Mouse (Mus musculus): ENCODE data around the gene Grk2.
"Not testable (repeated sequence)": the region's sequence is repeated elsewhere in the genome, so short reads cannot be mapped to it uniquely, and the experiment has no call there.

DNA sequence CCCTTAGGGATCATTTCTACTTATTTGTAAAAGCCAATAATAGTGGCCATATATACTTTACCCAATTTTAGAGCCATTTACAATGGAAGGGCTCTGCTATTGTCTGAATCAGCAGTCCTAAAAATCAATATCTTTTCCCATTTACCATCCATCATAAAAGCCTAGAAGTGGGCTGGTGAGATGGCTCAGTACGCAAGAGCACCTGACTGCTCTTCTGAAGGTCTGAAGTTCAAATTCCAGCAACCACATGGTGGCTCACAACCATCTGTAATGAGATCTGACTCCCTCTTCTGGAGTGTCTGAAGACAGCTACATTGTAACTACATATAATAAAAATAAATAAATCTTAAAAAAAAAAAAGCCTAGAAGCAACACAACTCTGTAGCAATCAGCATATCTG is 57.3 kb downstream of the Grk2 start:
- not testable (repeated sequence) for TF ChIP-seq CTCF (IDR thresholded peaks at IDR 0.05; ENCODE audit: low read depth, low read length); POLR2A (IDR thresholded peaks at IDR 0.05; ENCODE audit: extremely low read depth, insufficient read depth, low read length)

Data from liver, adult 2 months (tissue).